Mouse (Mus musculus) CH12.LX (cell line): ENCODE measurements around the gene Nup210.

Experiments used
- CHD2 ChIP-seq: IDR thresholded peaks from 2 replicates; pipeline ENCODE4 v1.6.1; 2011; ENCODE audit warnings: low read length, improper control_type of control experiment
- CTCF ChIP-seq, 2 experiments: IDR thresholded peaks in 1 of 2; conservative IDR thresholded peaks in 1 of 2; 2 replicates each; pipeline ENCODE4 v1.5.1; 2011 to 2012; ENCODE audit warnings: low read depth in 2 of 2, low read length in 2 of 2, improper control_type of control experiment in 1 of 2, inconsistent platforms in 1 of 2, mild to moderate bottlenecking in 1 of 2, moderate library complexity in 1 of 2
- E2F4 ChIP-seq: IDR thresholded peaks from 2 replicates; pipeline ENCODE4 v1.6.1; 2011; ENCODE audit warnings: low read depth, low read length, improper control_type of control experiment; ENCODE audit not compliant: insufficient replicate concordance
- EP300 ChIP-seq: IDR thresholded peaks from 2 replicates; pipeline ENCODE4 v1.6.1; 2011; ENCODE audit warnings: low read length, improper control_type of control experiment
- GABPA ChIP-seq: IDR thresholded peaks from 2 replicates; pipeline ENCODE4 v1.6.1; 2012; ENCODE audit warnings: low read depth, low read length, improper control_type of control experiment, inconsistent platforms; ENCODE audit not compliant: insufficient replicate concordance
- IRF4 ChIP-seq: IDR thresholded peaks from 2 replicates; pipeline ENCODE4 v1.6.1; 2014; ENCODE audit warnings: low read depth, mild to moderate bottlenecking, inconsistent platforms, low read length, improper control_type of control experiment
- MYC ChIP-seq: IDR thresholded peaks from 2 replicates; pipeline ENCODE4 v1.6.1; 2011; ENCODE audit warnings: low read depth, mild to moderate bottlenecking, improper control_type of control experiment, low read length
- SIN3A ChIP-seq: IDR thresholded peaks from 2 replicates; pipeline ENCODE4 v1.6.1; 2012; ENCODE audit warnings: low read length, improper control_type of control experiment, inconsistent platforms
- SMC3 ChIP-seq: IDR thresholded peaks from 2 replicates; pipeline ENCODE4 v1.6.1; 2011; ENCODE audit warnings: low read depth, low read length, improper control_type of control experiment
- UBTF ChIP-seq: IDR thresholded peaks from 2 replicates; pipeline ENCODE4 v1.6.1; 2012; ENCODE audit warnings: low read depth, mild to moderate bottlenecking, inconsistent platforms, low read length, improper control_type of control experiment, moderate library complexity
- USF1 ChIP-seq: IDR thresholded peaks from 2 replicates; pipeline ENCODE4 v1.6.1; 2014; ENCODE audit warnings: low read depth, mild to moderate bottlenecking, inconsistent platforms, low read length, improper control_type of control experiment
- ZMIZ1 ChIP-seq: IDR thresholded peaks from 2 replicates; pipeline ENCODE4 v1.6.1; 2012; ENCODE audit warnings: low read depth, mild to moderate bottlenecking, inconsistent platforms, low read length, improper control_type of control experiment

DNA sequence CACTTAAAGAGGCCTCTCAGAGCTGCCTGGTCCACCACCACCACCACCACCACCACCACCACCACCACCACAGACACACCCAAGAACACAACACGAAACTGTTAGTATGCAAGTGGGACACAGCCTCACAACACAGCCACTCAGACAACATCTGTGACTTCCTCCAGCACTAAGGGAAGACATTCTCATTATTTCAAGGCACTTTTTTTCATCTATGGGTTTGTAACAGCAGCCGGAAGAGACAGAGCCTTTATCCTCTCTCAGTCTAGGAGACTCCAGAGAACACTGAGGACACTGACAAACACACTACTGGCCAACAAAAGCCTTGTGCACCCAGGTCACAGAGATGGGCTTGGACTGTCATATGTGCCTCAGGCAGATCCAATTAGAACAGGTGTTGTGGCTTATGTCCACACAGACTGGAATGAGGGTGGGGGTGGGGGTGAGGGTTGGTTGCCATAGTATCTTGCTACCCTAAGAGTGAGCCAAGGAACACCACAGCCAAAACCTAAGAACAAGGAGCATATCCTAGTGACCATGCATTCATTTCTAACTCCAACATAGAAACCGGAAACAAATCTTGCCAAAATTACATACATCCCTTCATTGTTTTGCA lies 8.2 kb downstream of the Nup210 start:
- TF ChIP-seq UBTF (no peak), EP300 (no peak), E2F4 (no peak), SMC3 (no peak), IRF4 (no peak), USF1 (no peak), CTCF (conservative IDR thresholded peaks at IDR 0.05 in 1 of 2, IDR thresholded peaks at IDR 0.05 in 1 of 2; ENCODE audit: low read depth in 2 of 2, low read length in 2 of 2) (no peak), CHD2 (no peak), SIN3A (no peak), GABPA (no peak), ZMIZ1 (no peak), MYC (no peak)
